Mouse (Mus musculus): ENCODE results near the gene Gpr1. TPM values are rescaled to one million over a fixed set of nuclear protein-coding genes. Genes with fewer than 3 reads are reported as not detected.
"Not testable (repeated sequence)": the region's sequence is repeated elsewhere in the genome, so short reads cannot be mapped to it uniquely, and the experiment has no call there.

The Gpr1 gene
- total and polyA plus RNA-seq, 2 experiments: not detected

- DNase-seq (ENCODE audit: extremely low read depth, low read depth, low spot score): peak; percentile 85
- Histone ChIP-seq H3K27ac (replicated peaks; ENCODE audit: insufficient read depth, low read depth, low read length) (no peak overlapping the region), H3K4me3 (ENCODE audit: insufficient read depth, low read depth, low read length) (no peak overlapping the region), H3K4me1 (ENCODE audit: control insufficient read depth, insufficient read depth, low read length) (peaks cover 5% of the 10 kb centered on the region; the same call in 1 of the 2 replicates), H3K27me3 (ENCODE audit: control insufficient read depth, insufficient read depth, low read length) (no peaks in the 10 kb centered on the region), H3K9ac (ENCODE audit: low read depth, low read length) (no peak overlapping the region), H3K79me2 (ENCODE audit: control insufficient read depth, insufficient read depth, low read length) (peaks cover 7% of the 10 kb centered on the region; the same call in 1 of the 2 replicates), H3K36me3 (ENCODE audit: control insufficient read depth, insufficient read depth, low read length) (peaks cover 14% of the 10 kb centered on the region)
- 12% methylated on average over 3 of the region's 3 CpGs for WGBS
- no peak for TF ChIP-seq POLR2A (IDR thresholded peaks at IDR 0.05; ENCODE audit: extremely low read depth, insufficient read depth, low read length)
- TF ChIP-seq CTCF (IDR thresholded peaks at IDR 0.05; ENCODE audit: low read depth, low read length): peak; percentile 90
These were observed 33.3 kb downstream of the Gpr1 start for GRCm38 (mm10) chr1:63181019-63181418.

DNA sequence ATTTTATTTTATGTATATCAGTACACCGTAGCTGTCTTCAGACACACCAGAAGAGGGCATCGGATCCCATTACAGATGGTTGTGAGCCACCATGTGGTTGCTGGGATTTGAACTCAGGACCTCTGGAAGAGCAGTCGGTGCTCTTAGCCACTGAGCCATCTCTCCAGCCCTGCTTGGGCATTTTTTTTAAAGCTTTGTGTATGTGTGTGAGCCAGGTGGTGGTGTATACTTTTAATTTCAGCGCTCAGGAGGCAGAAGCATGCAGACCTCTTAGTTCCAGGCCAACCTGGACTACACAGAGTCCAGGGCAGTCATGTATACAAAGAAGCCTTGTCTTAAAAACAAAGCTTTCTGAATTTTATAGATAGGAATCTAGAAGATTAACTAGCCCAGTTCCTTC is 33.8 kb downstream of the Gpr1 start:
- not testable (repeated sequence) for H3K27ac ChIP-seq (replicated peaks; ENCODE audit: insufficient read depth, low read depth, low read length); DNase-seq (ENCODE audit: extremely low read depth, low read depth, low spot score); H3K27me3 ChIP-seq (ENCODE audit: control insufficient read depth, insufficient read depth, low read length); H3K4me1 ChIP-seq (ENCODE audit: control insufficient read depth, insufficient read depth, low read length); H3K4me3 ChIP-seq (ENCODE audit: insufficient read depth, low read depth, low read length); H3K9ac ChIP-seq (ENCODE audit: low read depth, low read length)
- H3K36me3 ChIP-seq (ENCODE audit: control insufficient read depth, insufficient read depth, low read length): peaks cover 14% of the 10 kb centered on the region
- WGBS: 84% methylated on average over 4 of the region's 4 CpGs
- peaks cover 11% of the 10 kb centered on the region; the same call in 1 of the 2 replicates for H3K79me2 ChIP-seq (ENCODE audit: control insufficient read depth, insufficient read depth, low read length)

- no peak overlapping the region for H3K27ac ChIP-seq (replicated peaks; ENCODE audit: insufficient read depth, low read depth, low read length)
- no peaks in the 10 kb centered on the region for H3K27me3 ChIP-seq (ENCODE audit: control insufficient read depth, insufficient read depth, low read length)
- H3K4me1 ChIP-seq (ENCODE audit: control insufficient read depth, insufficient read depth, low read length): peaks cover 11% of the 10 kb centered on the region; the same call in 1 of the 2 replicates
- peaks cover 14% of the 10 kb centered on the region for H3K36me3 ChIP-seq (ENCODE audit: control insufficient read depth, insufficient read depth, low read length)
- WGBS: 96% methylated on average over 4 of the region's 4 CpGs
- no peak for TF ChIP-seq POLR2A (IDR thresholded peaks at IDR 0.05; ENCODE audit: extremely low read depth, insufficient read depth, low read length)
- TF ChIP-seq CTCF (IDR thresholded peaks at IDR 0.05; ENCODE audit: low read depth, low read length): no peak
- DNase-seq (ENCODE audit: extremely low read depth, low read depth, low spot score): no peak
- H3K9ac ChIP-seq (ENCODE audit: low read depth, low read length): no peak overlapping the region
- H3K4me3 ChIP-seq (ENCODE audit: insufficient read depth, low read depth, low read length): no peak overlapping the region
- H3K79me2 ChIP-seq (ENCODE audit: control insufficient read depth, insufficient read depth, low read length): peaks cover 15% of the 10 kb centered on the region; the same call in 1 of the 2 replicates
These were observed 34.2 kb downstream of the Gpr1 start for GRCm38 (mm10) chr1:63180122-63180521.

DNA sequence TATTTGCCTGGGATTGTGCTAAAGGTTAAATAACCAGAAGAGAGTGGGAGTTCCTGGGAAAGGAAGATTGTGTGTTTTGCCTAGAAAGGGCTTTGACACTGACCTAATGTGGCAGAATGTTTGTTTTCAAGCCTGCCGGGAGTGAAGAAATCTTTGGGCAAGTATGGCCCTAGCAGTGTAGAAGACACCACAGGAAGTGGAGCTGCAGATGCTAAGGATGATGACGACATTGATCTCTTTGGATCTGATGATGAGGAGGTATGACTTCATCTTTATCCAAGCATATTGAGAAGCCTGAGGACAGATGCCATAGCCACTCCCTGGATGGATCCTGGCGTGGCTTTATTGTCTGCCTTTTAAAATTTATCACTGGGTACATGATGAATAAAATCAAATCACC is 36.0 kb downstream of the Gpr1 start:
- DNase-seq (ENCODE audit: extremely low read depth, low read depth, low spot score): peak; percentile 40
- Histone ChIP-seq H3K27me3 (ENCODE audit: control insufficient read depth, insufficient read depth, low read length) (no peaks in the 10 kb centered on the region), H3K9ac (ENCODE audit: low read depth, low read length) (no peak overlapping the region), H3K36me3 (ENCODE audit: control insufficient read depth, insufficient read depth, low read length) (peaks cover 14% of the 10 kb centered on the region), H3K4me1 (ENCODE audit: control insufficient read depth, insufficient read depth, low read length) (peaks cover 14% of the 10 kb centered on the region; the same call in 1 of the 2 replicates), H3K27ac (replicated peaks; ENCODE audit: insufficient read depth, low read depth, low read length) (no peak overlapping the region), H3K4me3 (ENCODE audit: insufficient read depth, low read depth, low read length) (no peak overlapping the region), H3K79me2 (ENCODE audit: control insufficient read depth, insufficient read depth, low read length) (peaks cover 22% of the 10 kb centered on the region; the same call in 1 of the 2 replicates)
- 39% methylated on average over 3 of the region's 3 CpGs for WGBS
- TF ChIP-seq POLR2A (IDR thresholded peaks at IDR 0.05; ENCODE audit: extremely low read depth, insufficient read depth, low read length): no peak
- no peak for TF ChIP-seq CTCF (IDR thresholded peaks at IDR 0.05; ENCODE audit: low read depth, low read length)

DNA sequence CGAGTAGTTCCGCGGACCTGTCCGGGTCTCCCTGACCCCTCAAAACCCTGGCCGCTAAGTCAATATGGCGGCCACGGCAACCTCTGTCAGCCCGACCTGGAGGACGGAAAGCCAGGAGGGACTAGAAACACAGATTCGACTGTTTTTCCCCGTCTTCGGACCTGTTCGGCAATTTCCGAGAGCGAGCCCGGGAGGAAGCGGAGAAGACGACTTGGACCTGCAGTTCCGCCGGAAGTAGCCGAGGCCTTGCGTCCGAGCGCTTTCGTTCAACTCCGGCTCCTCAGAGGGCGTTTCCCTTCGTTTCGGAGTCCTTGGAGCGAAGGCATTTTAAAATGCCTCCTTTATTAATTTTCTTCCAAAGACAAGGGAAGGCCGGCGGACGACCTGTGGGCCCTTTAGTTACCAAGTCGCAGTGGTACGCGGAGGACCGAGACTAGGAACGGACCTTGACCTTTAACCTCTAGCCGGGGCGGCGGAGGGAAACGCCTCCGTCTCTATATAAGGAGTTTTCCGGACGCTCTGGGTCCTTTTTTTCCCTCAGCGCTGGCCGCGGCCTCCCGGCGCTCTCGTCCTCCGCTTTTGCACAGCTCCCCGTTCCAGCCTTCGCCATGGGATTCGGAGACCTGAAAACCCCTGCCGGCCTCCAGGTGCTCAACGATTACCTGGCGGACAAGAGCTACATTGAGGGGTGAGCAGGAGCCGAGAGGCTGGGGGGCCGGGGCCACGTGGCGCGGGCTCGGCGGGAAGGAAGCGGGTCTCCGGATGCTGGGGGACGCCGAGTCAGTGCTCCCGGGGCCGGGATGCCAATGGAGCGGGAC is 37.5 kb downstream of the Gpr1 start, which contains the start of the genes Eef1b2 and Ndufs1:
Gene Eef1b2 (plus strand): TSS at position 222 of the 818 bp plus-strand sequence.
Gene Ndufs1 (minus strand): TSS at position 230 of the 818 bp plus-strand sequence.
- peaks cover 22% of the 10 kb centered on the region; the same call in 1 of the 2 replicates for H3K79me2 ChIP-seq (ENCODE audit: control insufficient read depth, insufficient read depth, low read length)
- under 1% methylated on average over 72 of the region's 72 CpGs for WGBS
- H3K9ac ChIP-seq (ENCODE audit: low read depth, low read length): peak within 1 kb of the TSS; percentile 90
- TF ChIP-seq CTCF (IDR thresholded peaks at IDR 0.05; ENCODE audit: low read depth, low read length) (no peak), POLR2A (IDR thresholded peaks at IDR 0.05; ENCODE audit: extremely low read depth, insufficient read depth, low read length) (peak; percentile 91)
- H3K4me1 ChIP-seq (ENCODE audit: control insufficient read depth, insufficient read depth, low read length): peaks cover 14% of the 10 kb centered on the region; the same call in 1 of the 2 replicates
- no peaks in the 10 kb centered on the region for H3K27me3 ChIP-seq (ENCODE audit: control insufficient read depth, insufficient read depth, low read length)
- peak within 1 kb of the TSS; percentile 88 for H3K4me3 ChIP-seq (ENCODE audit: insufficient read depth, low read depth, low read length)
- DNase-seq (ENCODE audit: extremely low read depth, low read depth, low spot score): peak; percentile 96
- H3K27ac ChIP-seq (replicated peaks; ENCODE audit: insufficient read depth, low read depth, low read length): peak within 1 kb of the TSS; percentile 86
- H3K36me3 ChIP-seq (ENCODE audit: control insufficient read depth, insufficient read depth, low read length): peaks cover 19% of the 10 kb centered on the region

- Histone ChIP-seq H3K4me1 (ENCODE audit: control insufficient read depth, insufficient read depth, low read length) (peaks cover 14% of the 10 kb centered on the region; the same call in 1 of the 2 replicates), H3K9ac (ENCODE audit: low read depth, low read length) (peak overlapping the region; percentile 66), H3K79me2 (ENCODE audit: control insufficient read depth, insufficient read depth, low read length) (peaks cover 22% of the 10 kb centered on the region; the same call in 1 of the 2 replicates), H3K27ac (replicated peaks; ENCODE audit: insufficient read depth, low read depth, low read length) (peak overlapping the region; percentile 75), H3K36me3 (ENCODE audit: control insufficient read depth, insufficient read depth, low read length) (peaks cover 24% of the 10 kb centered on the region), H3K27me3 (ENCODE audit: control insufficient read depth, insufficient read depth, low read length) (no peaks in the 10 kb centered on the region), H3K4me3 (ENCODE audit: insufficient read depth, low read depth, low read length) (peak overlapping the region; percentile 88)
- 0% methylated on average over 14 of the region's 14 CpGs for WGBS
- peak; percentile 47 for DNase-seq (ENCODE audit: extremely low read depth, low read depth, low spot score)
- TF ChIP-seq CTCF (IDR thresholded peaks at IDR 0.05; ENCODE audit: low read depth, low read length) (no peak), POLR2A (IDR thresholded peaks at IDR 0.05; ENCODE audit: extremely low read depth, insufficient read depth, low read length) (no peak)
These were observed 38.1 kb downstream of the Gpr1 start for GRCm38 (mm10) chr1:63176259-63176603.
